Mouse (Mus musculus) embryonic facial prominence, embryonic 12.5 days (tissue): ENCODE measurements at regions not wholly inside any gene's neighbourhood (a gene's known extent, or its start where the extent isn't known, plus 50 kb on each side); places are given as distances from the start of the nearest gene placed in this dataset.

Experiments used
- ATAC-seq: fragments of 200-750 bp; cut with Nextera tagmentation; 2 replicates; pipeline ENCODE4 v1.8.0; 2017; ENCODE audit not compliant: insufficient number of reproducible peaks, insufficient read depth, low FRiP score, low TSS enrichment
- H3K27ac ChIP-seq: fragments of 300-500 bp; sonication (generic); 2 replicates; pipeline ENCODE4 v1.5.1; 2016; ENCODE audit warnings: mild to moderate bottlenecking
- H3K27me3 ChIP-seq: fragments of 300-500 bp; sonication (generic); 2 replicates; pipeline ENCODE4 v1.6.1; 2016; ENCODE audit warnings: mild to moderate bottlenecking, moderate library complexity
- H3K36me3 ChIP-seq: fragments of 300-500 bp; sonication (generic); 2 replicates; pipeline ENCODE4 v1.6.1; 2016; ENCODE audit warnings: mild to moderate bottlenecking
- H3K4me1 ChIP-seq: fragments of 300-500 bp; sonication (generic); 2 replicates; pipeline ENCODE4 v1.6.1; 2016
- H3K4me2 ChIP-seq: fragments of 300-500 bp; sonication (generic); replicated peaks from 2 replicates; pipeline ENCODE4 v1.6.1; 2016; ENCODE audit warnings: mild to moderate bottlenecking, moderate library complexity
- H3K4me3 ChIP-seq: fragments of 300-500 bp; sonication (generic); 2 replicates; pipeline ENCODE4 v1.5.1; 2016; ENCODE audit warnings: mild to moderate bottlenecking
- H3K9ac ChIP-seq: fragments of 300-500 bp; sonication (generic); 2 replicates; pipeline ENCODE4 v1.6.1; 2016; ENCODE audit warnings: mild to moderate bottlenecking, moderate library complexity
- H3K9me3 ChIP-seq: fragments of 300-500 bp; sonication (generic); 2 replicates; pipeline ENCODE4 v1.6.1; 2016; ENCODE audit warnings: mild to moderate bottlenecking, moderate library complexity
- WGBS: fragments of 180-500 bp; shearing (Covaris S2); methylation state at CpG from one replicate; pipeline ENCODE4 v1.1.7; 2016; 5-methylcytosine and 5-hydroxymethylcytosine counted together

DNA sequence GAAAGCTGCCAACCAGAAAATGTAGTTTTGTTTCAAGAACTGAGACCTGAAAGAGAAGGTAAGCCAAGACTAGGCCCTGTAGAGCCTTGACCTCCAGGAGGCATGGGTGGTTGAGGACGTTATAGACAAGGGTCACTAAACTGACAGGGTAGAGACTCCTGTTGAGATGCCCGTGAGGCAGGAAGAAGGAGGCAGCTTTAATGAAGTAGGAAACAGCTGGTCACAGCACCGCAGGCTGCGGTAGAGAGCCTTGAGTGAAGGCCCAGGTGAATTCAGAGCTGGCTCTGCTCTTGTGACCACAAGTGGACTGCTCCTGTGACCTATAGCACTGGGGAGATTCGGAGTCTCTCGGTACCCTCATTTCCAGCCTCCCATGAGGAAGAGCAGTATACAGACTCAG, 53.7 kb upstream of the Eomes start:
- H3K27ac ChIP-seq = no peak overlapping the region
- H3K4me2 ChIP-seq = no peak overlapping the region
- no peaks in the 10 kb centered on the region for H3K9me3 ChIP-seq
- no peaks in the 10 kb centered on the region for H3K36me3 ChIP-seq
- ATAC-seq = no peak
- no peaks in the 10 kb centered on the region for H3K27me3 ChIP-seq
- WGBS = 72% methylated on average over 6 of the region's 6 CpGs
- H3K9ac ChIP-seq = no peak overlapping the region
- no peak overlapping the region for H3K4me3 ChIP-seq
- H3K4me1 ChIP-seq = no peaks in the 10 kb centered on the region
